Mouse (Mus musculus): ENCODE results near the gene Dpy19l1. TPM values are rescaled to one million over a fixed set of nuclear protein-coding genes. Genes with fewer than 3 reads are reported as not detected.

The Dpy19l1 gene
- 20.1 TPM for polyA plus RNA-seq (2012; fragmentation: generic; extraction: Trizol)
- long read RNA-seq, experiment 1, partial matches to known transcripts = 4 of 11 reads
- long read RNA-seq, experiment 1, other reads (novel, unspliced or antisense) = 7 of 11 reads
- long read RNA-seq, experiment 2, partial matches to known transcripts = 7 of 10 reads
- long read RNA-seq, experiment 2, other reads (novel, unspliced or antisense) = 3 of 10 reads

- Histone ChIP-seq H3K79me2 (ENCODE audit: control insufficient read depth, insufficient read depth) (peaks cover 45% of the 10 kb centered on the region), H3K36me3 (ENCODE audit: control insufficient read depth, insufficient read depth) (no peaks in the 10 kb centered on the region), H3ac (ENCODE audit: control insufficient read depth, insufficient read length, low read depth) (peak within 1 kb of the TSS; percentile 88), H3K79me3 (ENCODE audit: low read depth) (peaks cover 42% of the 10 kb centered on the region), H3K27me3 (ENCODE audit: control insufficient read depth, insufficient read depth, insufficient read length) (no peaks in the 10 kb centered on the region), H3K4me3 (ENCODE audit: insufficient read depth, poor library complexity, severe bottlenecking) (peak within 1 kb of the TSS; percentile 64)
- TF ChIP-seq FOSL1 (IDR thresholded peaks at IDR 0.05; ENCODE audit: insufficient read depth, low read length, poor library complexity, severe bottlenecking) = no peak
- peak; percentile 35 for TF ChIP-seq MAX (IDR thresholded peaks at IDR 0.05)
- no peak for TF ChIP-seq USF1 (IDR thresholded peaks at IDR 0.05; ENCODE audit: low read depth)
- TF ChIP-seq CTCF (IDR thresholded peaks at IDR 0.05; ENCODE audit: control insufficient read depth, insufficient read depth, insufficient read length) = peak; percentile 88
These were observed at the start of gene Dpy19l1 for GRCm38 (mm10) chr9:24503067-24503857. Gene Dpy19l1 (minus strand): TSS chr9:24503140.

- Histone ChIP-seq H3K79me3 (ENCODE audit: low read depth) (no peaks in the 10 kb centered on the region), H3K4me3 (ENCODE audit: insufficient read depth, poor library complexity, severe bottlenecking) (no peak overlapping the region), H3ac (ENCODE audit: control insufficient read depth, insufficient read length, low read depth) (no peak overlapping the region), H3K36me3 (ENCODE audit: control insufficient read depth, insufficient read depth) (no peaks in the 10 kb centered on the region), H3K79me2 (ENCODE audit: control insufficient read depth, insufficient read depth) (no peaks in the 10 kb centered on the region), H3K27me3 (ENCODE audit: control insufficient read depth, insufficient read depth, insufficient read length) (peaks cover 3% of the 10 kb centered on the region)
- TF ChIP-seq FOSL1 (IDR thresholded peaks at IDR 0.05; ENCODE audit: insufficient read depth, low read length, poor library complexity, severe bottlenecking) (no peak), USF1 (IDR thresholded peaks at IDR 0.05; ENCODE audit: low read depth) (no peak), CEBPB (IDR thresholded peaks at IDR 0.05; ENCODE audit: low read depth) (no peak), MYOG (IDR thresholded peaks at IDR 0.05; ENCODE audit: control insufficient read depth, extremely low read depth, insufficient read length) (no peak), MYOD1 (IDR thresholded peaks at IDR 0.05; ENCODE audit: control insufficient read depth, insufficient read length, low read depth) (no peak), MAX (IDR thresholded peaks at IDR 0.05) (no peak), CTCF (IDR thresholded peaks at IDR 0.05; ENCODE audit: control insufficient read depth, insufficient read depth, insufficient read length) (no peak)
These were observed 35.2 kb upstream of the Dpy19l1 start for GRCm38 (mm10) chr9:24538159-24538558.

- H3K79me2 ChIP-seq (ENCODE audit: control insufficient read depth, insufficient read depth) = no peaks in the 10 kb centered on the region
- no peaks in the 10 kb centered on the region for H3K79me3 ChIP-seq (ENCODE audit: low read depth)
- H3K4me3 ChIP-seq (ENCODE audit: insufficient read depth, poor library complexity, severe bottlenecking) = no peak overlapping the region
- no peak overlapping the region for H3ac ChIP-seq (ENCODE audit: control insufficient read depth, insufficient read length, low read depth)
- H3K27me3 ChIP-seq (ENCODE audit: control insufficient read depth, insufficient read depth, insufficient read length) = no peaks in the 10 kb centered on the region
- H3K36me3 ChIP-seq (ENCODE audit: control insufficient read depth, insufficient read depth) = no peaks in the 10 kb centered on the region
- no peak for TF ChIP-seq MYOD1 (IDR thresholded peaks at IDR 0.05; ENCODE audit: control insufficient read depth, insufficient read length, low read depth)
- TF ChIP-seq MYOG (IDR thresholded peaks at IDR 0.05; ENCODE audit: control insufficient read depth, extremely low read depth, insufficient read length) = no peak
- TF ChIP-seq CTCF (IDR thresholded peaks at IDR 0.05; ENCODE audit: control insufficient read depth, insufficient read depth, insufficient read length) = peak; percentile 73
- TF ChIP-seq FOSL1 (IDR thresholded peaks at IDR 0.05; ENCODE audit: insufficient read depth, low read length, poor library complexity, severe bottlenecking) = no peak
- no peak for TF ChIP-seq MAX (IDR thresholded peaks at IDR 0.05)
These were observed 13.7 kb upstream of the Dpy19l1 start for GRCm38 (mm10) chr9:24516575-24517139.

- no peaks in the 10 kb centered on the region for H3K27me3 ChIP-seq (ENCODE audit: control insufficient read depth, insufficient read depth, insufficient read length)
- H3ac ChIP-seq (ENCODE audit: control insufficient read depth, insufficient read length, low read depth) = no peak overlapping the region
- no peaks in the 10 kb centered on the region for H3K36me3 ChIP-seq (ENCODE audit: control insufficient read depth, insufficient read depth)
- no peaks in the 10 kb centered on the region for H3K79me3 ChIP-seq (ENCODE audit: low read depth)
- TF ChIP-seq MYOG (IDR thresholded peaks at IDR 0.05; ENCODE audit: control insufficient read depth, extremely low read depth, insufficient read length) (no peak), MAX (IDR thresholded peaks at IDR 0.05) (no peak), USF1 (IDR thresholded peaks at IDR 0.05; ENCODE audit: low read depth) (peak; percentile 64)
- H3K4me3 ChIP-seq (ENCODE audit: insufficient read depth, poor library complexity, severe bottlenecking) = no peak overlapping the region
- no peaks in the 10 kb centered on the region for H3K79me2 ChIP-seq (ENCODE audit: control insufficient read depth, insufficient read depth)
These were observed 11.1 kb upstream of the Dpy19l1 start for GRCm38 (mm10) chr9:24514078-24514469.

- Histone ChIP-seq H3K27me3 (ENCODE audit: control insufficient read depth, insufficient read depth, insufficient read length) (no peaks in the 10 kb centered on the region), H3K36me3 (ENCODE audit: control insufficient read depth, insufficient read depth) (no peaks in the 10 kb centered on the region), H3K79me2 (ENCODE audit: control insufficient read depth, insufficient read depth) (no peaks in the 10 kb centered on the region), H3K79me3 (ENCODE audit: low read depth) (no peaks in the 10 kb centered on the region), H3ac (ENCODE audit: control insufficient read depth, insufficient read length, low read depth) (no peak overlapping the region), H3K4me3 (ENCODE audit: insufficient read depth, poor library complexity, severe bottlenecking) (no peak overlapping the region)
- TF ChIP-seq FOSL1 (IDR thresholded peaks at IDR 0.05; ENCODE audit: insufficient read depth, low read length, poor library complexity, severe bottlenecking) (no peak), MYOD1 (IDR thresholded peaks at IDR 0.05; ENCODE audit: control insufficient read depth, insufficient read length, low read depth) (no peak), USF1 (IDR thresholded peaks at IDR 0.05; ENCODE audit: low read depth) (no peak), MYOG (IDR thresholded peaks at IDR 0.05; ENCODE audit: control insufficient read depth, extremely low read depth, insufficient read length) (no peak), CEBPB (IDR thresholded peaks at IDR 0.05; ENCODE audit: low read depth) (no peak), MAX (IDR thresholded peaks at IDR 0.05) (no peak), CTCF (IDR thresholded peaks at IDR 0.05; ENCODE audit: control insufficient read depth, insufficient read depth, insufficient read length) (no peak)
These were observed 10.5 kb upstream of the Dpy19l1 start for GRCm38 (mm10) chr9:24513290-24514077.
